ENCODE assay signal across 13 mouse cellular contexts in the genomic region with DNA sequence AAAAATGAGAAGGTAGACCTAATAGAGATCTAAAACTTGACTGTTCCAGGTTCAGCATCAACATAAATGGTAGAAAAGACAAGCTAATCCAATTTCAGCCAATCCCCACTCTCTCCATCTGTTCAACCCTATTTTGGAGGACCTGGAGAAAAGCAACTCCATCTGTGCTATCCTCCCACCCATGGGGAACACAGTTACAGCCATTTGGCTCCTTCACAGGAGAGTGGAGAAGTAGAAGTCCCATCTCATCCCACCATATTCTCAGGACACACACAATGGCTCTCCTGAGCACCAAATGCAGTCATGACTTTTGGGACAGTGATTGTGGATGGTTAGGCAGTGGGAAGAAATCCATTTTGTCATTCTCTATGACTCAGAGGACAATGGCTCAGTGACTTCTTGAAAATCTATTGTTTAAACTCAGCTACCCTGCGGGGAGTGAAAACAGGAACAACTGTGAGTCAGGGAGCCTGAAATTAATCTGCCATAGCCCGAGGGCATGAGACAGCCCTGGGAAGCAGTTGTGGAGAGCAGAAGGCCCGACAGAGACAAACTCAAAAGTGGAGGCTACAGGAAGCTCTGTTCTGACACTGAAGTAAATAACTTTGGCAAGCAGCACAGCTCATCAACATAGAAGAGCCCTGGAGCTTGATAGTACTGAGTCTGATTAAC.
DNase-seq lines count a peak whose midpoint lies in the region; ATAC-seq and TF ChIP-seq lines count a peak whose summit lies in the region.
"Had no signal": no experiment of that assay in that cellular context is flagged by ENCODE, and none has a peak within 500 bp of the region (broad histone marks: within the 10 kb centered on the region; RNA-seq: fewer than 3 reads in every experiment).

No protein-coding gene starts in this region.

- H3K4me3 ChIP-seq in neural tube, embryonic 14.5 days (ENCODE audit: low read depth, low read length), result no peak overlapping the region
- H3K4me3 ChIP-seq in layer of hippocampus, adult 2 months, result no peak overlapping the region
- H3K4me3 ChIP-seq: embryonic facial prominence, embryonic 13.5 days; midbrain, embryonic 15.5 days had no signal

- H3K4me2 ChIP-seq in neural tube, embryonic 14.5 days (ENCODE audit: low read depth, low read length), result no peak overlapping the region
- H3K4me2 ChIP-seq: embryonic facial prominence, embryonic 13.5 days; midbrain, embryonic 15.5 days had no signal

- H3K27ac ChIP-seq in neural tube, embryonic 14.5 days (ENCODE audit: low read depth, low read length), result no peak overlapping the region
- H3K27ac ChIP-seq in layer of hippocampus, adult 2 months, result peak overlapping the region; percentile 87
- H3K27ac ChIP-seq: embryonic facial prominence, embryonic 13.5 days; midbrain, embryonic 15.5 days had no signal

- H3K9ac ChIP-seq in neural tube, embryonic 14.5 days (replicated peaks; ENCODE audit: low read depth, low read length), result no peak overlapping the region
- H3K9ac ChIP-seq: embryonic facial prominence, embryonic 13.5 days; midbrain, embryonic 15.5 days had no signal

- no peaks in the 10 kb centered on the region for H3K4me1 ChIP-seq in neural tube, embryonic 14.5 days (ENCODE audit: control insufficient read depth, insufficient read depth, low read length)
- H3K4me1 ChIP-seq: embryonic facial prominence, embryonic 13.5 days; midbrain, embryonic 15.5 days had no signal

- 30% methylated on average over 3 of the region's 3 CpGs for WGBS in neural tube, embryonic 14.5 days

- H3K27me3 ChIP-seq in neural tube, embryonic 14.5 days (ENCODE audit: control insufficient read depth, insufficient read depth, low read length), result no peaks in the 10 kb centered on the region
- H3K27me3 ChIP-seq: embryonic facial prominence, embryonic 13.5 days; midbrain, embryonic 15.5 days had no signal

- no peak for TF ChIP-seq CTCF in layer of hippocampus, adult 2 months (conservative IDR thresholded peaks at IDR 0.05)

- peak; percentile 56 for ATAC-seq in neural tube, embryonic 14.5 days (ENCODE audit: low read depth)
- ATAC-seq: midbrain, embryonic 15.5 days had no signal

- H3K36me3 ChIP-seq in neural tube, embryonic 14.5 days (ENCODE audit: control insufficient read depth, insufficient read depth, low read length), result no peaks in the 10 kb centered on the region
- H3K36me3 ChIP-seq: embryonic facial prominence, embryonic 13.5 days; midbrain, embryonic 15.5 days had no signal

- DNase-seq in neural tube, embryonic 10.5 days (ENCODE audit: extremely low spot score, low spot score), result no peak
- peak; percentile 57 for DNase-seq in cerebellum, adult 8-10 months
- DNase-seq in layer of hippocampus, adult 2 months (ENCODE audit: low spot score in 2 of 2), result peak; percentile 60 to 76
- peak; percentile 36 for DNase-seq in retina, postnatal 1 day
- DNase-seq in urinary bladder, adult 2 months (ENCODE audit: low spot score), result no peak
- no peak for DNase-seq in ovary, adult 18-20 months (ENCODE audit: low spot score)
- DNase-seq in ovary, postnatal 36 days (ENCODE audit: low spot score), result no peak
- DNase-seq: adrenal gland, postnatal 10 days; gastrocnemius, postnatal 14 days; lung, adult 2 months had no signal

- H3K9me3 ChIP-seq in neural tube, embryonic 14.5 days (ENCODE audit: control insufficient read depth, low read length), result no peaks in the 10 kb centered on the region
- H3K9me3 ChIP-seq: midbrain, embryonic 15.5 days had no signal

Comparison
In these comparisons a context has a peak if more than half of its experiments do, and no peak if none do; other contexts are left out.
1. DNase-seq: peak in cerebellum, adult 8-10 months (single experiment), layer of hippocampus, adult 2 months (2 of 2) and retina, postnatal 1 day (single experiment); none in neural tube, embryonic 10.5 days (single experiment), urinary bladder, adult 2 months (single experiment), ovary, adult 18-20 months (single experiment) and ovary, postnatal 36 days (single experiment).